Mouse (Mus musculus): ENCODE measurements around the gene Hnrnph2.

Gene Hnrnph2

DNA sequence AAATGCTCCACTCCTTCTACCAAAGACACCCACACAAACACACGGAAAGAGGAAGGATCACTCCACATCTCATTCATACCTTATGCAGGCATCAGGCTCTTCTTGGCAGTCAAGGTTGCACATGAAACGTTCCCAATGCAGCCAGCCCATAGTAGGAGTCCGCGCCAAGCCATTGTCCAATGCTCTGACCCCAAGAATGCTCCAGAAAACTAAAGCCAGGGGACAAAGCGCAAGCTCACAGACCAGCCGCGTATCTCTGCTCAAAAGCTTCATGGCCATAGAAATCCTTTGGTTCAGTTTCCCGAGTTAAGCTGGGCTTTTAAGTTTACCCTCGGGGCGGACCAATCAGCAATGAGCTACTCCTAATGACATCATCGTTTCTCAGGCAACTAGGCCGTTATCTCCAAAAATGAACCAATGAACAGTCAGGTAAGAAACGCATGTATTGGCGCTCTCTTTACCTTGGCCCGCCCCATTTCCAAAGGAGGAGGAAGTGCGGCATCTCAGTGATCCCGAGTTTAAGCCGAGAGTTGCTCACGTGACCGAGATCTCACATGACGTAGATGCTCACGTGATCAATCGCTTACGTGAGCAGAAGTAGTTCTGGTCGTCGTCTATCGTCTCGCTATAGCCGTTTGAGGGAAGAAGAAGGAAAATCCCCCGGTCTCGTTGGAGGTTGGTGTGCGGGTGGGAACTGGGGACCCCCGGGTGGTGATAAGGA, at the start of gene Hnrnph2, which contains the start of gene Gla:
TSS of gene Hnrnph2 (plus strand) at position 521 of the 721 bp plus-strand sequence.
TSS of gene Gla (minus strand) at position 467 of the 721 bp plus-strand sequence.
- DNase-seq (ENCODE audit: low read depth) = peak; percentile 96

DNA sequence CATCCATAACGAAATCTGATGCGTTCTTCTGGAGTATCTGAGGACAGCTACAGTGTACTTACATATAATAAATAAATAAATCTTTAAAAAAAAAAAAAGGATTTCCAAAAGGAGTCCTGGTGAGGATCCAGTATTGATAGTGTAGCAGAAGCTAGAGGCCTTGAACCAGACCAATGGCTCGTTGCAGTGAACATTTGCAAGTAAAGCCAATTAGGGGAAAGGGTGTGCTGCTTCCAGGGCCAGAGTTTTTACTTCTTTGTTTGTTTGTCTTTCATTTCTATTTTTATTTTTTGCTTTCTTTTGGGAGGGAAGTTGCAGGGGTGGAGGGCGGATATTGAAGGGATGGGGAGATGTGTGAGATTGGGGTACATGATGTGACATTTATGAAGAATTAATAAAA, 47.7 kb upstream of the Hnrnph2 start:
- no peak for DNase-seq (ENCODE audit: low read depth)

DNA sequence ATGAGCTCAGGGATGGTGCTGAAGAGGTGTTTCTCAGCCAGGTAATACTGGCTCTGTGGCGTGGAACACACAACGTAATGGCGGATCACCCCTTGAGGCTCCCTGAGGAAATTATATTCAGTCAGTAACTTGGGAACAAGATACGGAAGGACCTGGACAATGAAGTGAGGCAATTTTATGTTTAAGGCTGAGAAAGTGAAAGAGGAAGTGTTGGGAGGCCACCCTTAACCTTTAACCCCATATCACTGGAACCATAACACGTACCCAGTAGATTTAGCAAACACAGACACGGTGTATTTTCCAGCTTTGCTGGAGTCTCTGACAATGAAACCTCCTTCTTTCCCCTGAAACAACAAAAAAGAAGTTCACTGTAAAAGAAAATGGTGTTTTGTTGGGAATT, 46.6 kb upstream of the Hnrnph2 start:
- no peak for DNase-seq (ENCODE audit: low read depth)

DNA sequence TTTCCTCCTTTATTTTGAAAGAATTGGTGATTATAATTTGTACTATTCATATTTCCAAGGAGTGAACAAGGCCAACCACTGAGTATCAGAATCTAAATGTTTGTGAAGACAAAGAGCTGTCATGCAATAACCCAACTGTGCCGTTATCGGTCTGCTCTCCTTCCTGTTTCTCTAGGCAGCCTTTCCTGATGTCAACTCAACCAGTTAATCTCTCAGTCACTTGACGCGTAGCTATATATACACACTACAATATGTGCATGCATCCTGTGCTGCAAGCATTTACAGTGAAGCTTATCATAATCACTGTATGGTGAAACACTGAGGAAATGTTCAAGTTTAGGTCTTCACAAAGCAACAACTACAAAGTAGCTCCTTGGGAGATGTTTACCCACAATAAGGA, 36.7 kb upstream of the Hnrnph2 start:
- DNase-seq (ENCODE audit: low read depth) = no peak

DNA sequence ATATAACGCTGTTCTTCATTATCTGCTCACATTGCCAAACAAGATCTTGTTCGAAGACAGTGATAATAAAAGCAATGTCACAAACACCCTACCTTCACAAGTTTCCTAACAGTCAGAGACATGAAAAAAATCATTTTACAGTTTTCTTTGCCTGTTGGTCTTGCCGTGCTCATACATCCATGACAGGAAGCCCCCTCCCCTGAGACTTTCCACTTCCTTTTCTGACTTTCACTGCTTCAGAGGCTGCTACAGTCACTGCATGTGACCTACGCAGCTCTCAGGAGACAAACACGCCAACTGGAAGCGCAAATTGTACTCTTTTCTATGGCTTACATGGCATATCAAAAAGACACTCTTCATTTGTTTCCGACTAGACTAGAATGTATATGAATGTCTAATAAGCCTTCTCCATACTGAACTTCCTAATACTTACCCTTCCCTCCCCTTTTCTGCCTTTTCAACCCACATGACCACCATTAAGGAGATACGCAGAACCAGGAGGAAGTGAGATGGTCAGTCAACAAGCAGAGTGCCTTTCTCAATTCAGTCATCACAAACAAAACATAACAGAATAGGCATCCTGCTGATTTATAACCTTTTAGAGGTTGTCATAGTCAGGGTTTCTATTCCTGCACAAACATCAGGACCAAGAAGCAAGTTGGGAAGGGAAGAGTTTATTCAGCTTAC, 34.3 kb upstream of the Hnrnph2 start:
- DNase-seq (ENCODE audit: low read depth) = peak; percentile 73

DNA sequence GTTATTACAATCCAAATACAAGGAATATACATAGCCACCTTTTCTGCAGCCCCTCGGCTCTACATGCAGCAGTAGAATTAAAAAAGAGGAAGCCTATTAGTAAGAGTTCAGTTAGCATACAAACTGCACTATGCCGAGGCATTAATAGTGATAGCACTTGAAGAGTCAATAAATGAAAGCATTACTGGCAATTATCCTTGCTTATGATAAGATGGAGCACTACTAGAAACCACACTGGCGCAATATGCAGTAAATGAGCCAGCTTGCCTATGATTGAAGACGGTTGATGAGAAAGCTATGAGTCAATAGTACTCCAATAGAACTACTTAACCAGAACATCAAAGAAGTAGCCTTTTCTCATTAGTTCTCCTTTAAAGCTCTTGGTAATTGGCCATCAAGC, 23.1 kb upstream of the Hnrnph2 start:
- DNase-seq (ENCODE audit: low read depth) = no peak

DNA sequence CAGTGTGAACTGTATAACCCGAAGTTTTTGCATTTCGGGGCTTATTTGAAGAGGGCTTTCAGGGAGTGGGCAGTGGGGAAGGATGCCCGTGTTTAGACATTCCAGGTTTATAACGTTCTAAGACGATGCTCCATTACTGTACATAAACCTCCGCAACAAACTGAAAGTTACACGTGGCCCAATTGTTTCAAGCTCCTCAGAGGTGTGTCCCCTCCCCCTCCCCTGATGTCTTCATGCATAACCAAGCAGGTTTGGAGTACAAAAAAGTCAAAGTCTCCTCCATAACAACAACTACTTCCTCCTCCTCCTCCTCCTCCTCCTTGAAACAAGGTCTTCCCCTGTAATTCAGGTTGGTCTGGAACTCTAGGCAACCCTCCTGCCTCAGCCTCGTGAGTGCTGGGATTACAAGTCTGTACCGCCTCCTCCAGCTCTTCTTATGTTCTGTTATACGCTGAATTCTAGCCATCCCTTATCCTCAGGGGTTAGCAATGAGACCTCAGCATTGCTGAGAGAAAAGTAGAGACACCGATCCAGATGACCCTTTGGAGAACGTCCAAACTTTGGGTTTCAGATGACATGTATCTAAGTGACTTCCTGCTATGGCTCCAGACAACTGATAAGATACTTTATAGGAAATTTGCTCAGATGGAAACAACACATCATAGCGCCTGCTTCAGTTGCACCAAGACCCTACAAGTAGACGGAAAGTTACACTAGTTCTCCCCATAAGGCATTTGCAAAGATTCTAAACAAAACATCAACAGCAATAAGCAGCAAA, 20.3 kb upstream of the Hnrnph2 start:
- DNase-seq (ENCODE audit: low read depth) = no peak

DNA sequence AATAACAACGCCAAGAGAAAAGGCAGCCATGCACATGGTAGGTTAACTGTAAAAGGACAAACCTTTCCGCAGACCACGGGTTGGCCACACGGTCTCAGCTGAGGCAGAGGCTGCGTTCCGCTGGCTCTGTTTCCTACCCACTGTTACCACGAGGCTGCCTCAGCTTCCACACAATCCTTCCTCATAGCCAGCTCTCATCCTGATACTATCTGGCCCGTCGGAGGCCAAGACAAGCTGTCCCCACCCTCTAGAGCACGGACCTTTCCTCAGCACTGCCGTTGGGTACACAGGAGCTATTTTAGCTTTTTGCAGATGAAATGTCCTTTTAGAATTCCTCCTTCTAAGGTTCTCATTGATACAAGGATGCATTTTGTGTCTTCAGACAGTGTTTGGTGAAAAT, 18.7 kb upstream of the Hnrnph2 start:
- DNase-seq (ENCODE audit: low read depth) = no peak

DNA sequence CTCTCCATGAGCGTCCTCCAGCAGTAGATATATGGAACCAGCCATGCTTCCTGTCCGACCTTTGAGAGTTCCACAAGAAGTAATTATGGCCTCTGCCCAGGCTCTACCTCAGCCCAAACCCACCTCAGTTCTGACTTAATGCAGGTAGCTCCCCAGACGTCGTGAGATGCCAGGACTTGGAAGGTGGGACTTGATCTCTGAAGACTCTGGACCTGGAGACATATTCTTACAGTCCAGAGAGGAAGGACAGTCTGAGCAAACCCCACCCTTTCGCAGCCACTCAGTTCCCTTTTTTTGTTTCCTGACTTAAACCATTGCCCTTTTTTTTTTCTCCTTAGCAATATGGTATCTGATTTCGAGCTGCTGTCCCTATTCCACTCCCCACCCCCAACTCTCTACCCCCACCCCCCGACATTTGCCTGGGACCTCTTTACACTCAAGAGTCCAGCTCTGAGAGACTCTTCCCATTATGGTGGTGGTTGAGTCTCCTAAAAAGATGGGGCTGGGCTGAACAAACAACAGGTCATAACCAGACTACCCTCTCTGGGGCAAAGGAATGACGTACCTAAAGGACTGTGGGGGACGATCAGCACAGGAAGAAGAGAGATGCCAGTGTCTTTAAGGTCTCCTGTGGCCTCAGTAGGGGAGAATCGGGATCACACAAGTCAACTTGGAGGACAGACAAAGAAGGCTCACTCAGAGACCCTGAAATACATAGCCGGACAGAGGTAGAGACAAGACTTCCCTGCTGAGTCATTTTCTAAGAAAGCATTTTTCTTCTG, 17.9 kb upstream of the Hnrnph2 start, which contains the start of gene Btk:
TSS of gene Btk (minus strand) at position 683 of the 782 bp plus-strand sequence.
- no peak for DNase-seq (ENCODE audit: low read depth)

DNA sequence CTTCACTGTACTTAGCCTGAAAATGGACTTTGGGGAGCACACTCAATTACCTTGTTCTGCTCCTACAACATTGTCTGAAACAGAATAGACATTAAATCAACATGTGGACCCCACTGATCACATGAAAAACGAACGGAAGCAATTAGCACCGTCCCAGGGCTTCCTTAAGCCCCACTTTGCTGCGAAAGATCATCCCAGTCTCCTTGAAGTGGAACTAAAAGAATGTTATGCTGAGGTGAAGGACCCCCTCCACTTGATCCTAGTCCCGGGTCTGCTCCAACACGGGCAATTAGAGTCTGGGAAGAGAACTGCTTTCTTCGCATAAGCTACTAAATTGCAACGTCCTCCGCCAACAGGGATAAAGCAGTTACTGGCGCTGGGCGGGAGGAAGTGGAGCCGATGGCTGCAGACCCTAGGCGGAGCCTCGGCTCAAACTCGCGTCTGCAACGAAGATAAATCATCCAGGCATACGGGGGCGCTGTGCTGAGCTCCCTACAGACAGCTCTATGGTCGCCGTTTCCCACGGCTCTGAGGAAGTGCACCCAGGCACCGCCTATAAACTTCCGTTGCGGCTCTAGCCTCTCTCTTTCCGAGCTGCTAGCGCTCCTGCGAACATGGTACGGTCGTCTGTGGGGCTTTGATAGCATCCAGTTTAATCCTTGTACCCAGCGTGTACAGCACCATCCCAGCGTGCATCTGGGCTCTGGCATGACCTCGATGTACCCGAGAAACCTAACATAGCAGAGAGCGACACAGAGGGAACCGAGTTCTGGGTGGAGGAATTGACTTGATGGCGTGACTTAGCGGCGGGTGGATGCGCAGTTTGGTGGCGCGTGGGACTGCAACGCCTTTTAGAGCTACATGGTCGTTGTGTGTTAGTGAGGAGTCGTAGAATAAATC, 15.6 kb upstream of the Hnrnph2 start, which contains the start of gene Rpl36a:
TSS of gene Rpl36a (plus strand) at position 552 of the 900 bp plus-strand sequence.
- peak; percentile 93 for DNase-seq (ENCODE audit: low read depth)

DNA sequence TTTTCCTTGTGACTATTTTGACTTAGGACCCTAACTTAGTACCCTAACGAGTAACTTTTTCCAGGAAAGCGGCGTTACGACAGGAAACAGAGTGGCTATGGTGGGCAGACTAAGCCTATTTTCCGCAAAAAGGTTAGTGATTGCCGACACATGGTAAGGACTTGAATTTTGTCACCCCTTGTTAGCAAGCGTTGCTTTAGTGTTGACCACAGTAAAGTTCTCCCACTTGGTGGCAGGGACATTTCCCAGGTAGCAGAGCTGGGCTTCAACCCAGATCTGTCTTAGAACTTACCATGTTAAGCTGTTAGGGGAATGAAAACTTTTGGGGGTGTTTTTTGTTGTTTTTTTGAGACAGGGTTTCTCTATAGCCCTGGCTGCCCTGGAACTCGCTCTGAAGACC, 14.5 kb upstream of the Hnrnph2 start:
- no peak for DNase-seq (ENCODE audit: low read depth)

DNA sequence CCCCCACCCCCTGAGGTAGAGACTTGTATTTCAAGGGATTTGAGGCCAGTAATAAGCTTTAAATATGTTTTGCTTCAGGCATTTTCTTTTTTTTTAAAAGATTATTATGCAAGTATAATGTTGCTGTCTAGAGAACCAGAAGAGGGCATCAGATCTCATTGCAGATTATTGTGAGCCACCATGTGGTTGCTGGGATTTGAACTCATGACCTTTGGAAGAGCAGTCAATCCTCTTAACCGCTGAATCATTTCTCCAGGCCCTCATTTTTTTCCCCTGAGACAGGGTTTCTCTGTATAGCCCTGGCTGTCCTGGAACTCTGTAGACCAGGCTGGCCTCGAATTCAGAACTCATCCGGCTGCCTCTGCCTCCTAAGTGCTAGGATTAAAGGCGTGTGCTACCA, 12.7 kb upstream of the Hnrnph2 start:
- DNase-seq (ENCODE audit: low read depth) = no peak

DNA sequence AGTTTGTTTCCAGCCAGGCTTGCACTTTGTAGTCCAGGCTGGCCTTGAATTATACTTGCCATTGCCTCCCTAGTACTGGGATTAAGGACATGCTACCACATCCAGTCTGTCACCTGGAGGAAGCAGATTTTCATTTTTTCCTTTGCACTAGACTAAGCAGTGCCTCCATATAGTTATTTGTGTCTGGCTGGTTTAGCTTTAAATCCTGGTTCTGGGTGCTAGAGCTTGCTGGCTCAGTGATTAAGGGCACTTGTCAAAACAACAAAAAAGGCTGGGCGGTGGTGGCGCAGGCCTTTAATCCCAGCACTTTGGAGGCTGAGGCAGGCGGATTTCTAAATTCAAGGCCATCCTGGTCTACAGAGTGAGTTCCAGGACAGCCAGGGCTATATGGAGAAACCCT, 12.0 kb upstream of the Hnrnph2 start:
- DNase-seq (ENCODE audit: low read depth) = no peak

DNA sequence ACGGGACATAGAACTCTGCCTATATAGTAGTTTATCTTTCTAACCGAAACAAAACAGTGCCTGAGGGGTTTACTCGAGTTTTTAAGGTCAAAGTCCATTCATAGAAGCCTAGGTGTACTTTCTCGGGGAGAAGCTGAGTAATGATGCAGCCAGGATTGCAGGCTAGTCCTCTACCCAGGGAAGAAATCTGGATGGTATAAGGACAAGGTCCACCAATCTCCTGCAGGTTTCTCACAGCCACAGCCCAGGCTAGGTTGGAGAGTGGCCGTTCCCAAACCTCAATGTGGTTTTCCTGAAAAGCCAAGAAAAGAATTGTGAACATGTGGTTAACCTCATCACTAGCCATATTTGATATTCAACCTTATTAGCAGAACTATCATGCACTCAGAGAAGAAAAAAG, 11.1 kb upstream of the Hnrnph2 start:
- DNase-seq (ENCODE audit: low read depth) = no peak

DNA sequence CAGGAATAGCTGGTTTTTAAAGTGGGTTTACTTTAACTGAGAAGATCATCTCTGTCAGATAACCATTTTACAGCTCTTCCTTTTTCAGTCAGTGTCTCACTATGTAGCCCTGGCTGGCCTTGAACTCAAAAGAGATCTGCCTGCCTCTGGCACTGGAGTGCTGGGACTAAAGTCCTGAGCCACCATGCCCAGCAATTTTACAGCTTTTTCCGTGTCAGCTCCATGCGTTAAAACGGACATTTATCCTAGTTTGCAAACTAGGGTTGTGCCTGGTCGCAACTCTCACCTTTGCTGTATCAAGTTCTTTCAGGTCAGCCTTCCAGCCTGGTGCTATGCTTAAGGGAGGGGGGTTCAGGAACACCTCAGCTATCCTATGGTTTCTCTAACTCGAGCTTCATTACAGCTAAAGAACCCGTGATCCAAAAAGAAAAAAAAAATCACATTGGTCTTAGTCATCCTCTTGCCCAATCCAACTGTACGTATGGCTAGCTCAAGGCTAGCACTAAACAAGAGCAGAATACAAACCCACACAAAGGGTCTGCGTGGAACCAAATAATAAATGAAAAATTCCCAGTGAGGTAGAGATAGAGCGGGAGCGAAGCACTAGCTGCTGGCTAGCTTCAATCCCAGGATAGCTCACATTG, 935 bp upstream of the Hnrnph2 start:
- peak; percentile 26 for DNase-seq (ENCODE audit: low read depth)

DNA sequence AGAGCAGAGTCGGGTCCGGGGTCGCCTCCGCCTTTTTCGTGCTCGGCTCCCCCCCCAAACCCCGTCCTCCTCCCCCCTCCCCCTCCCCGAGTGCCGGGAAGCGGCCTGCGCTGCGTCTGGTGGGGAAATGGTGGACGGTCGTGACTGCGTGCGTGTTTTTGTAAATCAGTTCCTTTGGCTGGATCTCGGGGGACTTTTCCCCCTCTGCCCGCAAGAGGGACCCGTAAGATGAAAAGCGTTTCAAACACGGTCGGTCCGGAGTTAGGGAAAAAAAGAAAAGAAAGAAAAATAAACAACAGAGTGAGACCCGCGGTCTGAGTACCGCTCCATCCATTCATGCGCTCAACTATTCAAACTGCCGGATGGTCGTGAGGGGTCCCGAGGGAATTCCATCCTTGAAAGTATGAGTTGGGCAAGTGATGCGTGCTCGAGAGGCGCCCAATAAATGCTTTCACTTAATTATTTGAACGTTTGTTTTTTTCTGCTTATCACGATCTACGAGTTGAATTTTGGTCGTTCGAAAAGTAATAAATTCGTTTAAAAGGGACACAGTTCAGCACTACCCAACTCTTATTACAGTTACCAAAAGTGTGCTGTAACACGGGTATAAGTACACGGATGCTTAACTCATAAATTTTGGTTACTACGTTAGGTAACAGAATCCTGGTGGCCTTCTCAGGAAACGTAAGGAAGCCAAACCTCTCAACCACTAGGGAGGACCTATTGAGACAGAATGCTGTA, 571 bp downstream of the Hnrnph2 start:
- DNase-seq (ENCODE audit: low read depth) = peak; percentile 63

DNA sequence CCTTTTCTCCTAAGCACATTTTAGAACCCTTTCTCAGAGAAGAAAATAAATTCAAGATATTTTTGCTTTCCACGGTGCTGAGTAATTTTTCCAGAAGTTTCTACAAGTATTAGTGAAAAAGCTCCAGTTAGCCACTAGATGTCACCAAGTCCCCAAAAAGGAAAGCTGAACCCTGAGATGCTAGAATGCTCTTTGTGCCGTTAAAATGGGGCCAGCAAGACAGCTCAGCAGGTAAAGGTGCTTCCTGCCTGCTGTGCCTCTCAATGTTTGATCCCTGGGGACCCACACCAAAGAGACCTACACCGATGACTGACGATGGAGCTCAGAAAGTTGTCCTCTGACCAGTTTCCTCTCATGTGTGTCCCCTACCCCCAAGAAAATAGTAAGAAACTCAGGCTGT, 8.5 kb downstream of the Hnrnph2 start:
- peak; percentile 63 for DNase-seq (ENCODE audit: low read depth)

DNA sequence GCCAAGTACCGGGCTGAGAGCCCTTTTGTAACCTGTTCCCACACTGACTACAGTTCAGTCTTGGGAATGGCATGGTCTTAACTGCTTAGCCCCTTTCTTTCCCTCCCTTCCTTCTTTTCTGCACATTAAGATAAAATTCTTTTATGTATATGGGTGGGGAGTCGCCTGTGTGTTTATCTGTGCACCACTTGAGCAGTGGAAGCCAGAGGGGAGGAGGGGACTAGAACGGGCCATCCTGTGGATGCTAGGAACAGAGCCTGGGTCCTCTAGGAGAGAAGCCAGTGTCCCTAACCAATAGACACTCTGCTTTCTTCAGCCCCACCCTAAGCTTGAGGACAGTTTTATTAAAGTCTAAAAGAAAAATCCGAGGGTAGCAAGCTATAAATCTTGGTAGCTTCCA, 10.0 kb downstream of the Hnrnph2 start:
- no peak for DNase-seq (ENCODE audit: low read depth)

DNA sequence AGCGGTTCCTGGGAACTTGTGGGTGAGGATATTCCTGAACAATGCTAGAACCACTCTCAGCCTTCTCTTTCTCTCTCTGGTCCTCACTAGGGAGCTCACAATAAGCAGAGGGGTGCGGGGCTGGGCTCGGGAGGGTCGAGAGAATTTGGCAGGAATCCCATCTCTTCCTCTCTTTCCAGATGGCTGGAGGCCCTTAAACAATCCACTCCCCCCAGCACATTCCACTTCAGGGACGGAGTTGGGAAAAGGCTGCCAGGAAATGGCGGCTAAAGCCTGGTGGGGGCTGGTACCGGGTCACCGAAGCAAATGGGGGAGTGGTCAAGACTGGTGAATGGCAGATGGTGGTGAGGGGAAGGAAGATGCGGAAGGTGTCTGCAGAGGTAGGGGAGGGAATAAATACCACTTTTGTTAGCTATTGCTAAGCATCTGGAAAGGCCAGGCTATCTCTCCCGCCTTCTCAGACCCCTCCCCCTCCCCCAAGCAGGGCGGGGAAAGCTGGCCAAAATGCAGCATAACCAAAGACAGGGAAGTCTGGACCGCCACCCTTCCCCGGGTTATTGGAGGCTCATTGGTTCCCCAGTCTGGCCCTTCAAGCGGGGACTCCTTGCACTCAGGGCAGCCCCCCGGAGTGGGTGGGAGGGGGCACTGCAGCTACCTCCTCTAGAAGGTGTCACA, 11.4 kb downstream of the Hnrnph2 start:
- DNase-seq (ENCODE audit: low read depth) = no peak
